Mouse (Mus musculus): ENCODE results near the gene Med12l. TPM values are rescaled to one million over a fixed set of nuclear protein-coding genes. Genes with fewer than 3 reads are reported as not detected.

Gene Med12l
- 5.5 TPM in 2 replicates for polyA plus RNA-seq (2014; fragmentation: Nextera tagmentation; extraction: Ambion mirVana)

DNA sequence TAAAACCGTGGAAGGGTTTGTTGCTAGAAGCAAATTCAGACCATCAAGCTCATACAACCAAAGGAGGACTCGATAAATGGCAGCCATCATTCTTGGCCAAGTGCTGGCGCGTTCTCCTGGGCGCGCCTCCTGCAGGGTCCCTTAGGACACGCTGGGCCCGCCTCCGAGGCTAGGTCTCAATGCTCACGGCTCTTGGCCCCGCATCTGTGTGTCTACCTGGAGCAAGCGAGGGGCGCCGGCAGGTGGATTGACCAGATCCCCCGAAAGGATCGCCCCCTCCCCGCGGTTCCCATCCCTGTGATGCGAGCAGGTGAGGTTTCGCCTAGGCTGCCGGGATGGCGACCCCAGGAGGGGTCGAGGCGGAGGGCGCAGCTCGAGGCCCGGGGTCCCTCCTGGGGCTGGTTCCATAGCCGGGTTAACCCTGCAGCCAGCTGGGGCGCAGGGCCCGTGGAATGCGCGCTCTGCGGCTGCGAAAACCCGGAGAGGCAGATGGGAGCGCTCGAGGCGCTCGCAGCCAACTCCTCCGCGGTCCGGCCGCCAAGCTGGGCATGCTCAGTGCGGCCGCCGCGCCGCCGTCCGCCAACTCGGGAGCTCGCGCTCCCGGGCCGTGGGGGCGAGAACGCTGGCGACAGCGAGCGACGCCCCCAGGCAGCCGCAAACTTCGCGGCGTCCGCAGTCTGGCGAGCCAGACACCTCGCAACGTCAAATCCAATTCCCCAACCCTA, at the start of gene Med12l:
Med12l (plus strand) TSS at position 555 of the 725 bp plus-strand sequence.
- DNase-seq (ENCODE audit: low spot score) (no peak), ATAC-seq (replicated peaks; ENCODE audit: low FRiP score) (peak; percentile 71)
- peak within 1 kb of the TSS; percentile 88 for H3K27ac ChIP-seq (ENCODE audit: low read depth, low read length)
- no peaks in the 10 kb centered on the region for H3K9me3 ChIP-seq (ENCODE audit: control insufficient read depth, low read length)
- no peaks in the 10 kb centered on the region for H3K36me3 ChIP-seq (ENCODE audit: control insufficient read depth, insufficient read depth, low read length)
- H3K4me1 ChIP-seq (replicated peaks; ENCODE audit: control insufficient read depth, insufficient read depth, low read length) = peaks cover 2% of the 10 kb centered on the region; the same call in 1 of the 2 replicates
- peak within 1 kb of the TSS; percentile 72 for H3K4me3 ChIP-seq (ENCODE audit: low read depth, low read length)
- H3K9ac ChIP-seq (ENCODE audit: low read length) = peak within 1 kb of the TSS; percentile 73
- peak within 1 kb of the TSS; percentile 96 for H3K4me2 ChIP-seq (ENCODE audit: low read depth, low read length, severe bottlenecking)
- 1% methylated on average over 69 of the region's 69 CpGs for WGBS
- H3K27me3 ChIP-seq (ENCODE audit: control insufficient read depth, insufficient read depth, low read length) = no peaks in the 10 kb centered on the region; the same call in 1 of the 2 replicates

DNA sequence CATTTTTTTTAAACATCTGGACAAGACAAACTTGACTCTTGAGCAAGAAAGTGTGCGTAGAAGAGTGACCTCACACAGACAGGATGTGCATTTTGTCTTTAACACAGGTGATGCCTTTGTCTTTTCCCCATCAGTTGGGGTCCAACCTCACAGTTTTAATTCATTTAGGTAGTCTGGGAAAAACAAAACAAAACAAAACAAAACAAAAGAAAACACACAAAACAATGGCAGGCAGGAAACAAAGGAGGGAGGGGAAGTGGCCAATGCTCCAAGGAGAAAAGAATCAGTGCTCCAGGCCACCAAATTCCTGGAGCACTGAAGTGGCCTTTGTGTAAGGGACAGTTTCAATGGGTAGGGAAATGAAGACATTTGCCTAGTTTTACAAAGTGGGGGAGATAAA, 44.5 kb upstream of the Med12l start:
- Histone ChIP-seq H3K27me3 (ENCODE audit: control insufficient read depth, insufficient read depth, low read length) (no peaks in the 10 kb centered on the region), H3K4me1 (replicated peaks; ENCODE audit: control insufficient read depth, insufficient read depth, low read length) (no peaks in the 10 kb centered on the region), H3K36me3 (ENCODE audit: control insufficient read depth, insufficient read depth, low read length) (no peaks in the 10 kb centered on the region), H3K27ac (ENCODE audit: low read depth, low read length) (no peak overlapping the region), H3K4me2 (ENCODE audit: low read depth, low read length, severe bottlenecking) (no peak overlapping the region), H3K4me3 (ENCODE audit: low read depth, low read length) (no peak overlapping the region), H3K9me3 (ENCODE audit: control insufficient read depth, low read length) (no peaks in the 10 kb centered on the region), H3K9ac (ENCODE audit: low read length) (no peak overlapping the region)
- no peak for ATAC-seq (replicated peaks; ENCODE audit: low FRiP score)
- DNase-seq (ENCODE audit: low spot score) = no peak
- WGBS = 89% methylated on average over 1 of the region's 1 CpGs

DNA sequence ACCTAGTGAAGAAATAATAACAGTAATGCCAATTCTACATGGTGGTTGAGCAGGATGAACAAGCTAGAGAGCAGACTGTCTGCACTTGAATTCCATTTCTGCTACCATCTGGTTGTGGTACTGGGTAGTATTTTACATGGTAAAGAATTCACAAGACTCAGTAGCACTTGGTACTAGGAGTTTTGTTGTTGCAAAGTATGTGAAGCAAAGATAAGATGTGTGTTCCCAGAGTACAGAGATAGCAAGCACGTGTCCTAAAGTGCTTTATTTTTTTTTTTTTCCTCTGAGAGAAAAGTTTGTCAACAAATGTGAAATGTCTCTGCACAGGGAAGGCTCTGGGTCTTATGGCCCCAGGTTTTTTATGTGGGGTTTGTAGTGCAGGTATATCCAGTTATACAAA, 28.2 kb upstream of the Med12l start:
- ATAC-seq (replicated peaks; ENCODE audit: low FRiP score) (no peak), DNase-seq (ENCODE audit: low spot score) (no peak)
- Histone ChIP-seq H3K9me3 (ENCODE audit: control insufficient read depth, low read length) (no peaks in the 10 kb centered on the region), H3K4me2 (ENCODE audit: low read depth, low read length, severe bottlenecking) (no peak overlapping the region), H3K27ac (ENCODE audit: low read depth, low read length) (no peak overlapping the region), H3K4me3 (ENCODE audit: low read depth, low read length) (no peak overlapping the region), H3K4me1 (replicated peaks; ENCODE audit: control insufficient read depth, insufficient read depth, low read length) (no peaks in the 10 kb centered on the region), H3K27me3 (ENCODE audit: control insufficient read depth, insufficient read depth, low read length) (no peaks in the 10 kb centered on the region), H3K36me3 (ENCODE audit: control insufficient read depth, insufficient read depth, low read length) (no peaks in the 10 kb centered on the region), H3K9ac (ENCODE audit: low read length) (no peak overlapping the region)
- WGBS = 90% methylated on average over 1 of the region's 1 CpGs

DNA sequence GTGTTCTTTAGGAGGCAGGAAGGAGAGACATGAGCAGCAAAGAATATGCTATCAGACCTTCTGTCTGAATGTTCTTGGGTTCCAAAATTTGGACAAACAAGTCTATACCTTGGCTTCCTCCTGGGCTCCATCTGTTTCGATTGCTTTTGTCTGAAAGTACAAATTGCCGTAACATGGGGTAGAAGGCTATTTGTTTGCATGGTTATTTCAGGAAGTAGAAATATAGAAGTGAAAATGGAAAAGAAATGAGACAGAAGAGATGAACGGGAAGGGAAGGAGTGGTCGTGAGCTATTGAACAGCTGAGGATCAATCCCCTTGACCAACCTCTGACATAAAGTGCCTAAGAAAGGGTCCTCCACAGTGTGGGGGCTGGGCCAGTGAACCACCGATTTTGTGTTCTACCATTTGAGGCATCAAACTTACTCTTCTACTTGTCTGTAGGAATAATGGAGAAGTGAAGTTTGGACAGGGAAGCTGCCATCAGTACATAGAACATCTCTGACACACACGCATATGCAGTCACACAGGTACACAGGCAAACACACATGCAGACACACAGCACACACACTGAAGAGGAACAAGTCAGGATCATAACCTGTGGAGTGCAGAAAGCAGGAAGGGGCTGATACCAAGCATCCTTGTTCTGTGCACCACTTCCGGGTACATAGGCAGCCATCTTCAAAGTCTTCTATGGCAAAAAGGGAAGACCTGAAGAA, 27.6 kb upstream of the Med12l start:
- WGBS = 88% methylated on average over 7 of the region's 7 CpGs
- ATAC-seq (replicated peaks; ENCODE audit: low FRiP score) (no peak), DNase-seq (ENCODE audit: low spot score) (no peak)
- Histone ChIP-seq H3K4me1 (replicated peaks; ENCODE audit: control insufficient read depth, insufficient read depth, low read length) (no peaks in the 10 kb centered on the region), H3K36me3 (ENCODE audit: control insufficient read depth, insufficient read depth, low read length) (no peaks in the 10 kb centered on the region), H3K9me3 (ENCODE audit: control insufficient read depth, low read length) (no peaks in the 10 kb centered on the region), H3K4me3 (ENCODE audit: low read depth, low read length) (no peak overlapping the region), H3K9ac (ENCODE audit: low read length) (no peak overlapping the region), H3K27ac (ENCODE audit: low read depth, low read length) (no peak overlapping the region), H3K27me3 (ENCODE audit: control insufficient read depth, insufficient read depth, low read length) (no peaks in the 10 kb centered on the region), H3K4me2 (ENCODE audit: low read depth, low read length, severe bottlenecking) (no peak overlapping the region)

DNA sequence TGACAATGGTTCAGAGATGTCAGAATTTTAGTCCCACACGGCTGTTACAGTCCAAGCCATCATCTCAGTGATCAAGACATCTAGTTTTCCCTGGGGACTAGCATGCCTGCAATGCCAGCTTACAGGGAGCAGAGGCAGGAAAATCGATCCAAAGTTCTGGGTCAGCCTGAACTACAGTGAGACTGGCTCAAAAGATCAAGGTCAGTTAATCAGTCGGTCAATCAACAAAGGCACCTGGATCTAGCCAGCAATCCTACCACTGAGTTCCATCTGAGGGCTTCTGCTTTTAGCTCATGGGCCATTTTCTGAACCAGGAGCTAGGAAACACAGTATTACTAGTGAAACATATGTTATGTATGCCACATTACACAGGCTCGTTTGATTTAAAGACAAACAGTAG, 25.0 kb upstream of the Med12l start:
- no peaks in the 10 kb centered on the region for H3K27me3 ChIP-seq (ENCODE audit: control insufficient read depth, insufficient read depth, low read length)
- H3K4me3 ChIP-seq (ENCODE audit: low read depth, low read length) = no peak overlapping the region
- no peaks in the 10 kb centered on the region for H3K4me1 ChIP-seq (replicated peaks; ENCODE audit: control insufficient read depth, insufficient read depth, low read length)
- H3K36me3 ChIP-seq (ENCODE audit: control insufficient read depth, insufficient read depth, low read length) = no peaks in the 10 kb centered on the region
- 80% methylated on average over 4 of the region's 4 CpGs for WGBS
- H3K4me2 ChIP-seq (ENCODE audit: low read depth, low read length, severe bottlenecking) = no peak overlapping the region
- ATAC-seq (replicated peaks; ENCODE audit: low FRiP score) (no peak), DNase-seq (ENCODE audit: low spot score) (no peak)
- no peak overlapping the region for H3K9ac ChIP-seq (ENCODE audit: low read length)
- H3K27ac ChIP-seq (ENCODE audit: low read depth, low read length) = no peak overlapping the region
- H3K9me3 ChIP-seq (ENCODE audit: control insufficient read depth, low read length) = no peaks in the 10 kb centered on the region

DNA sequence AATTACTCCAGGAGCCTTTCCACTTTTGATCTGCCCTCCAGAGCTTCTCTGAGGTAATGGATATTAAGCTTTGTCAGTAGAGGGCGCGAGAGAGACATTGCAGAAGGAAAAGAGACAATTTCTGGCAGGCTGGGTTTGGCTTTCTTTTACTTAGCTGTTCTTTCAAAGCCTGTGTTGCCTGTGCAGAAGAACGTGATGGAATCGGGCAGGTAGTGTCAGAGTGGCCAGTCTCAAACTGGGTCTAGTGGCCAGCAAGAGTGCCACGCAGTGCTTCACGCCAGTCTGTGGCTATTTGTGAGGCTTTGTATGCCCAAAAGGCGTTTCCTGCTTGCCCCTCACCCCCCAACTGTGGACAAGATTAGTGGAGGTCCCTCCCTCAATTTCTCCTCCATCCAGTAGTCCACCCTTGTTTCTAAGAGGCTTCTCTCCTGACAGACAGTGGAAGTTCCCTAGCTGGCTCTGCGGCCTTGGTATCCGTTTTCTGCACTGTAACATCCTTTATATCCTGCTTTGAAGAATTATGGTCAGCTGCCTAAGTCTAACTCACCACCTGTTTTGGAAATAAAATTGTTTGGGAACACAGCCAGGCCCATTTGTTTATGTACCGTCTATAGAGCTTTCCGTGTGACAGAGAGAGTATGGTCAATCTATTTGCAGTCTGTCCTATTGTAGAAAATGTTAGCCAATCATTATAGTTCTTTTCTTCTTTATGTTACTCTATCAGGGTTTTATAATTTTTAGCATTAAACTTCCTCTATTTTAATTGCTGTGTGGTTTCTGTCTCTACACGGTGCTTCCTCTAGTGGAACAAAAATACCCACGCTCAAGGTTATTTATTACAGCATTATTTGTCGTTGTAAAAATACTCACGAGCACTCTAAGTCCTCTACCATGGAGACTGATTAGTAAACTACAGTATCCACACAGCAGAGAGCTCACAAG, 22.5 kb upstream of the Med12l start:
- no peaks in the 10 kb centered on the region; the same call in 1 of the 2 replicates for H3K27me3 ChIP-seq (ENCODE audit: control insufficient read depth, insufficient read depth, low read length)
- no peaks in the 10 kb centered on the region for H3K9me3 ChIP-seq (ENCODE audit: control insufficient read depth, low read length)
- no peaks in the 10 kb centered on the region for H3K4me1 ChIP-seq (replicated peaks; ENCODE audit: control insufficient read depth, insufficient read depth, low read length)
- H3K4me2 ChIP-seq (ENCODE audit: low read depth, low read length, severe bottlenecking) = no peak overlapping the region
- H3K4me3 ChIP-seq (ENCODE audit: low read depth, low read length) = no peak overlapping the region
- no peaks in the 10 kb centered on the region for H3K36me3 ChIP-seq (ENCODE audit: control insufficient read depth, insufficient read depth, low read length)
- ATAC-seq (replicated peaks; ENCODE audit: low FRiP score) (no peak; the same call in 1 of the 2 replicates), DNase-seq (ENCODE audit: low spot score) (peak; percentile 64)
- no peak overlapping the region for H3K9ac ChIP-seq (ENCODE audit: low read length)
- H3K27ac ChIP-seq (ENCODE audit: low read depth, low read length) = no peak overlapping the region
- 55% methylated on average over 15 of the region's 15 CpGs for WGBS

DNA sequence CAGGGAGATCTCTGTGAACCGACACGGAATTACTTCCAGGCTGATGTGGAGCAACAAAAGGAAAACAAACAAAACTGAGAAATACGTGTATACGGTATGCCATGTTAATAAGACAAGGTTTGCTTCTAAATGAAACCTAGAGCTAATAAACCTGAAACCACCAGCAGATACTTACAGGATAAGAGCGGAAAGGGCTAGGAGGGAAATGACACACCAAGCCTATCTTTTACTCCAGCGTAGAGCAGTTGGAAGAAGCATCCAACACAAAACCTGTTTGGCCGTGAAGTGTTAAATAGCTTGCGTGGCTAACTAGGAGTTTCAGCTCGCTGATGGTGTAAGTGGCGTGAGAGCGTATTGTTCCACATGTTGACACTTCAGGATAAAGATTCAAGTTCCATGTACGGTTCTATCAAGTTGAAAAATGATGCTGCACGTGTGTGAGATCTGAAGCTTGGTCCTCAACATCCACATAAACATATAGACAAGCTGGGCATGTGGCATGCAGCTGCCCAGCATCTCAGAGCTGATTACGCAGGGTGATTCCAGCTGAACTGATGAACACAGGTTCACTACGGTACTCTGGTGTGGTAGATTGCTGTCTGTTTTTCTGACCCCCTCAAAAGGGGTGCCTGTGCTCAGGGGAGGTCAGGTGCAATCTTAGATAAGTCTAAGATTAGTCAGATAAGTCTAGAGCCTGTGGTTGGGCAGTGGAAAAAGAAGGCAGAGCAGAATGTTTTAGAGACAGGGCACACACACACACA, 21.6 kb upstream of the Med12l start:
- no peak for DNase-seq (ENCODE audit: low spot score)
- no peak overlapping the region for H3K9ac ChIP-seq (ENCODE audit: low read length)
- ATAC-seq (replicated peaks; ENCODE audit: low FRiP score) = no peak
- no peaks in the 10 kb centered on the region for H3K4me1 ChIP-seq (replicated peaks; ENCODE audit: control insufficient read depth, insufficient read depth, low read length)
- H3K4me3 ChIP-seq (ENCODE audit: low read depth, low read length) = no peak overlapping the region
- no peaks in the 10 kb centered on the region for H3K36me3 ChIP-seq (ENCODE audit: control insufficient read depth, insufficient read depth, low read length)
- no peak overlapping the region for H3K4me2 ChIP-seq (ENCODE audit: low read depth, low read length, severe bottlenecking)
- no peaks in the 10 kb centered on the region; the same call in 1 of the 2 replicates for H3K27me3 ChIP-seq (ENCODE audit: control insufficient read depth, insufficient read depth, low read length)
- H3K27ac ChIP-seq (ENCODE audit: low read depth, low read length) = no peak overlapping the region
- WGBS = 89% methylated on average over 15 of the region's 15 CpGs
- H3K9me3 ChIP-seq (ENCODE audit: control insufficient read depth, low read length) = no peaks in the 10 kb centered on the region

DNA sequence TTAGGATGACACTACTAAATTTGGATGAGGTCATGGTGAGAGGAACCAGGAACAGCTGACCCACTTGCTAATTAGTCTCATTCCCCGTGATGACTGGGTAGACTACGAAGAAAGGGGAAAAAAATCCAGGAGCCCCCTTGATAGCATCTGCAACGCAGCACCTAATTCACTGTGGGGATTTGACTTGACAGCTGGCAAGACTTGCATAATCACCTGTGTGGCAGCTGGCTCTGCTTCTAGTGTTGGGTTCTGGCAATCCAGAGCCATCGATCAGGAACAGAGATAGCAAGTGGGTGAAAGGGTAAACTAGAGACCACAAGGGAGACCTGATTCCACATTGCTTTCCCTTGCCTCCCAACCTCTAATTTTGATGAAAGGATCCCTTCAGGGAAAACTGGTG, 19.8 kb upstream of the Med12l start:
- Histone ChIP-seq H3K9me3 (ENCODE audit: control insufficient read depth, low read length) (no peaks in the 10 kb centered on the region), H3K27me3 (ENCODE audit: control insufficient read depth, insufficient read depth, low read length) (no peaks in the 10 kb centered on the region; the same call in 1 of the 2 replicates), H3K27ac (ENCODE audit: low read depth, low read length) (no peak overlapping the region), H3K4me2 (ENCODE audit: low read depth, low read length, severe bottlenecking) (no peak overlapping the region), H3K4me1 (replicated peaks; ENCODE audit: control insufficient read depth, insufficient read depth, low read length) (no peaks in the 10 kb centered on the region), H3K9ac (ENCODE audit: low read length) (no peak overlapping the region), H3K4me3 (ENCODE audit: low read depth, low read length) (no peak overlapping the region), H3K36me3 (ENCODE audit: control insufficient read depth, insufficient read depth, low read length) (no peaks in the 10 kb centered on the region)
- 71% methylated on average over 4 of the region's 4 CpGs for WGBS
- ATAC-seq (replicated peaks; ENCODE audit: low FRiP score) = no peak
- no peak for DNase-seq (ENCODE audit: low spot score)
